Mouse (Mus musculus) liver, adult 2 months (tissue): ENCODE results near the gene Itpr2.

Source experiments
- CTCF ChIP-seq: fragments of 200-500 bp; IDR thresholded peaks from 2 replicates; pipeline ENCODE4 v1.5.1; 2011; ENCODE audit warnings: low read depth, low read length, control low read depth
- POLR2A ChIP-seq: fragments of 200-500 bp; IDR thresholded peaks from 2 replicates; pipeline ENCODE4 v1.6.1; 2011; ENCODE audit warnings: low read length, control low read depth; ENCODE audit not compliant: insufficient read depth; ENCODE audit errors: extremely low read depth

DNA sequence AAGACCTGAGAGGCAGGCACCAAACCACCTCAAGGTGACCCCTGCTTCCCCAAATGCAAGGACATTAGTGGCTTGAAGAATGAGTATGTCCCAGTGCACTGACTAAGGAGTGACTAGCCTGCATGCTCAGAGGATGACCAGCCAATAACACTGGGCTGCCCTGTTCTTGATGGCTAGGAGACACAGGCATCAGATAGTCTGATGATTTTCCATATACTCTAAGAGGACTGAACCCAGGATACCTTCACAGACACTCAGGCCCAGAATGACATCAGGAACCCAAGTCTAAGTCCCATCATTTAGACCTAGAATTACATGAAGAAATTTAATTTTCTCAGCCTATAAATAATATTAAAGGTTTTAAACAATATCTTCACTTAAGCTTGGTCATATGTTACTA lies 49.3 kb upstream of the Itpr2 start:
- TF ChIP-seq POLR2A (no peak), CTCF (no peak)
